Mouse (Mus musculus): Measurements from ENCODE around the gene 2610002M06Rik. TPM values are rescaled to one million over a fixed set of nuclear protein-coding genes. Genes with fewer than 3 reads are reported as not detected.

2610002M06Rik gene
- 1 to 10 TPM; 4.7 to 4.9 TPM for total RNA-seq (2021)
- long read RNA-seq, experiment 1, full-length matches to known transcripts = 4 of 5 reads
- long read RNA-seq, experiment 1, partial matches to known transcripts = 0 of 5 reads
- long read RNA-seq, experiment 1, other reads (novel, unspliced or antisense) = 1 of 5 reads
- long read RNA-seq, experiment 2, partial matches to known transcripts = 0 of 1 reads
- long read RNA-seq, experiment 2, other reads (novel, unspliced or antisense) = 1 of 1 reads

DNA sequence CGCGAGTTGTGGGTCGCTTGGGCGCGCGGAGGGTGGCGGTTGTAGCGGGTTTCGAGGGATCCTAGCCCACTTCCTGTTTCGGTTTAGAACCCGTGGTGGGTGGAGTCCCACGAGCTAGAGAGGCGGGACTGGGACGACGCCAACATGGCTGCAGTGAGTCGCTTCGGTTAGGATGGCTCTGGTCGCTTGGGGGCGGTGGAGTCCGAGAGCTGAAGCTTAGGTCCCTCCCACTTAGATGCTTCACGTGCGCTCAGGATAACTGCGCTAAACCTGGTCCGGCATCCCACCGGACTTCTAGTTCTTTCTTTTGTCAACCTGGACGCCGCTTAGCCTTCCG is at the start of gene 2610002M06Rik:
2610002M06Rik (minus strand) TSS at position 117 of the 337 bp plus-strand sequence.
- peak; percentile 88 for DNase-seq

DNA sequence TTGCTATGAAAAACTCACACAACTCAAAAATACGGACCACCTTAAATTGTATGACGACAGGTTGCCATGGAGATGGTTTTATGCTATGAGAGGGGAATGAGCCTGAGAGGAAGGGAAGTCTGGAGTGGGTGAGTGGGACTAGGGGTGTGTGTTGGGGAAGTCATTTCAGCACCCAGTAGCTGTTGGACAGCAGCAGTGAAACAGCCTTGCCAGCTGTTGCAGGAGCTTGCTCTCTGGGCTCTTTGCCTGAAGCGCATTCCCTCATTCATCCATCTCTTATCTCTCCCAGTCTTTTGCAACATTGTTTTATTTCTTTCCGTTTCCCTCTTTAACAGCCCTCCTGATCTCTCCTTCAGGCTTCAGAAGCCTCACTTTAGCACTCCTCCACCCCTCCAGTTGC is 42.0 kb upstream of the 2610002M06Rik start:
- DNase-seq = no peak

DNA sequence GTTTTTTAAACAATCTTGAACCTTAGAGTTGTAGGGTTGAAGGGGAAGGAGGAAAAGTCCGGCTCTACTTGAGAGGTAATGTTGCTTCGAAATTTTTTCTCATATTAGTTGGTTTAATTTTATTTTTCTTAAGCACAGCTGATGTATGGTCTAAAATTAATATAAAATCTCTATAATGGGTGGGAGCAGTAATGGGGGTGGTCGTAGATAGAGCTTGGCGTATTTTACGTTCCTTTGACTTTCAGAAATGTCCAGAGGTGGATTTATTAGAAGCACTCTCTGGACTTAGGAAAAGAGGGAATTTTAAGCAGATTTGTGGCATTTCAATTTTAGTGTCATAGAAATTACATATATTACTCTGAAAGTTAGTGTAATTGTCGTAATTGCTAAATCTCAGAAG is 592 bp upstream of the 2610002M06Rik start:
- DNase-seq = no peak

DNA sequence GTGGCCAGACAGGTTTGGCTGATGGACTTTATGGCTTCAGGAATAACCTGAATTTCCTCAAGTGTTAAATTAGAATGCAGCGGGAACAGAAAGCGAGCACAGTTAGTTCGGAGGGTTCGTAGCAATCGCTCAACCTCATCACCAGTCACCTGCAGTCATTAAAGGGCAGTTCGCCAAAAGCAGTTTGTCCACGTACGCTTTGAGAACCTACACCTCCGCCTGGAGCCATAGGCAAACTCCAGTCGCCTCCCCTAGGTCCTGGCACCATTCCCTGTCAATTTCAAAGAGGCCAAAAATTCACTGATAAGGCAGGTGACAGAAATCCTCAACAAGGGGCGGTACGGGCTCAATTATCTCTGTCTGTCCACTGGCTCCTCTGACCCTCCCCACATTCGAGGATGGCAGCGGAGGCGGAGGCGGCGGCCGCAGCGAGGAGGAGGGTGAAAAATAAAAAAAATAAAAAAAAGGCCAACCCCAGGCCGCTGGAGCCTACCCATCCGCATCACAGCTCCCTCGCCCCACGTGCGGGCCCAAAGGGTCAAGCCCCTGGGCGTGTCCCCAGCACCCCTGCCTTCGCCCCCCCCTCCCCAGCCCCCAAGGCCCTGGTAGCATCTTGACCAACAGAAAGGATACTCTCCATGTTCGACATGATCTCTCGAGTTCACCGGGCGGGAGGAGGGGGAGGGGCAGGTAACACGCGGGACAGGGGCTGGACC is 474 bp downstream of the 2610002M06Rik start:
- DNase-seq = peak; percentile 2

DNA sequence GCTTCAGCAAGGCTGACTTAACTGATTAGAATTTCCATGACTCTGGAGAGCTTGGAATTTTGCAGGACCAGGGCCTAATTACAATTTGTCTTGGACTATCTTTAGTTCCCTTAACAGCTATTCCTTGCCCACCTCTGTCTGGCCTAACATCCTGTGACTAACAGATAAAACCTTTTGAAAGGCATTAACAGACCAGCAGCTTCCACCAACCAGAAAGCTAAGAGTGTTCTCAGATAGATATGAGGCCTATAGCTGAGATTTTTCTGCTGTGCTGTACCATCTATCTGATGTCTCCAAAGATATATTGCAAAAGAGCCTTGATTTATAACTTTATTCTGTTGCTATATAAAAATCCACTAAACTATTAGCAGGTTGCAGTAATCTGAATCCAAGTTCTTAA is 4.0 kb downstream of the 2610002M06Rik start:
- no peak for DNase-seq

DNA sequence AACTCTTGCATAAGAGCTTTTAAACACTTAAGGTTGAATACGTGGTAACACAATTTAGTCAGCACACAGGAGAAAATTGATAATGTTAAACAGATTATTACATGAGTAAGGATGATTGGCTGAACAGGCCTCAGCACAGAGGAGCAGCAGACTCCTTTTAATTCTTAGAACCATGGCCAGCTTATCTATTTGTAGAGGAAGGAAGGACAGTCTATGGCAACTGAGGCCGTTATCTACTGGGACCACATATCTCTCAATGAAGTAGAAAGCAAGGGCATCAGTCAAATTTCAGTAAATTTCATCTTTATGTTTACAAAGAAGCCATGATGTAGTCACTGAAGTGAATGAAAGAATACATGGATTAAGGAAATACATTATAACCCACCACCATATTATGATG is 19.2 kb downstream of the 2610002M06Rik start:
- no peak for DNase-seq

DNA sequence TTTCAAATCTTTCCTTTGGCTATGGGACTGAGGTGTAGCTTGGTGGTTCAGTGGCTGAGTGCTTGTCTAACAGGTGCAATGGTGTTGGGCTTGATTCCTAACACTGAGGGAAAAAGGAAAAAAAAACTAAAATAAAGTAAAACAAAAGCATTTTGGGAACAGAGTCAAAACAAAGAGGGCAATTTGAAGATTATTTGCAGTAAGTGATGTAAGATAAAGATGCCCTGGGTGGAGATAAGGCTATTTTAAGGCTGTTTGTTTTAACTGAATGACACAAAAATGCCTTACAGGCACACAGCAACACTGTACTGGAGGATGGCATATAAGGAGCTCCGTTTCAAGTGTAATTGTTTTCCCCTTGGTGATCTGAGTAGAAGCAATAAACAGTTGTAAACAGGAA is 20.3 kb downstream of the 2610002M06Rik start:
- no peak for DNase-seq

DNA sequence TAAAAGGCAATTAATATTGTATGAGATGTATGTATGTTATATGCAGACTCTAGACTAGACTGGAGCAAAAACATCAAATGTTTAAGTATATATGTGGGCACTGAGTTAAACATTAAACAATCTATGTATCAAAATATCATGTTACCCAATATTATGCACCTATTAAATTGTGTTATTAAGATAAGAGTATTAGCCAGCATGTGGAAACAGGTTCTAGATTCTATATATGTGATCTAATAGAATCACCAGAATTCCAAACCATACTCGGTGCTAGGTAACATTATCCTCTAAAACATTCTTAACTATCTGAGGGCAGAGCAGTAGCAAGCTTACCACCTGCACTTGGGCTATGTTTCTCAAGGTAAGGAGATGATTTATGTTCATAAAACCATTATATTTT is 23.8 kb downstream of the 2610002M06Rik start, which contains the start of gene Tent5d:
Tent5d (plus strand) TSS at position 301 of the 400 bp plus-strand sequence.
- no peak for DNase-seq

DNA sequence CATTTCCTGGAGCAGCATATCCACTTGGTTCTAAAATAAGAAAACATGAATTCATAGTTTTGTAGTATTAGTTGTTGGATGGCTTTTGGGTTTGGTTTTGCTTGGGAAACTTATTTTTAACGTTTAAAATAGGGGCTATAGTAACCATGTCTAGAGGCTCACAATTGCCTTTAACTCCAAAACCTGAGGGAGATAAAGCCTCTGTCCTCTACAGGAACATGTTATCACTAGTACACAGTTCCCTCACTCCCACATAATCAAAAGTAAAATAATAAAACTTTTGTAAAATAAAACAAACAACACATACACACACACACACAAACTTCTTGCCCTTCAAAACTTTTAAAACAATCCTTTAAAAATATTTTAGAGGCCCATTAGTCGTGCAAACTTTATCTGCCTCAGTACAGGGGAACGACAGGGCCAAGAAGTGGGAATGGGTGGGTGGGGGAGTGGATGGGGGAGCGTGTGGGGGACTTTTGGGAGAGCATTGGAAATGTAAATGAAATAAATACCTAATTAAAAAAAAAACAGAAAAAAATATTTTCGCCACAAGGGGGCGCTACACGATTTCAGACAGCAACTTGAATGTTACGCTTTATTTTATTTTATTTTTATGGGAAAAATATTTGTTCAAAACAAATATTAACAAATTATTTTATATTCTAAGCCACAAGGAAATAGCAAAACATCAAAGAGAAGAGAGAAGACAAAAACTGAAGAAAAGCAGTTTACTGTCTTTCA is 25.2 kb downstream of the 2610002M06Rik start:
- DNase-seq = no peak

DNA sequence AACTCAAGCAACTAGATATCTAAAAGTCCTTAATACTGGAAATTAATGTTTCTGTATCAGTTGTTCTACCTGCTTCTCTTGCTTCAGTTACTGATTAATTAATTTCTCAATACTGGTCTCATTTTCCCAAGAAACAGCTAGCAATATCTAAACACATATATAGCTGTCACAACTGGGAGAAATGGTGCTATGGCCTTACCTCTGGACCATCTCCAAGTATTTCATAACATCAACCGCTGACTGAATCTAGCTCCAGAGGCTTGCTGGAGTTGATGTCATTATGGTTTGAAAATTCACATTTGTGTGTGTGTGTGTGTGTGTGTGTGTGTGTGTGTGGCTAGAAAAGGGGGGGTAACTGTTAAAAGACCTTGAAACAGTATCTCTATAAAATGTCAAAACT is 26.0 kb downstream of the 2610002M06Rik start:
- DNase-seq = no peak

DNA sequence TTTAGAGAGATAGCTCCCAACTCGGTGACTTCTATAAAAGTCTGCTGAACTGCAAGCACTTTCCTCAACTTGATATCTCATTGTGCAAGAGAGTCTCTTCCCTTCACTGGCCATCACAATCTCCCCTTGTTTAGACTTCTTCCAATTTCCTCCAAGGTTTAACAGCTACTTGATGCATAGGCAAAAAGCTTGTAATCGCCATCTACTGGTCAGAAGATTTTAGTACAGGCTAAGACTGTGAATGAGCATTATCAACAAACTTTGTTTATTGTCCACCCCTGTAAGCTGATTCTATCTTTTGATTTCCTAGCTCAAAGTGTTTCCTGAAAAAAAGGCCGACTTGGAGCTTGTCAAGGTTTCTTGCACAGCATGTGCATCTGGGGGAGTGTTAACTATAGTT is 48.2 kb downstream of the 2610002M06Rik start:
- DNase-seq = no peak

Other genes with a start within 250 kb of the 2610002M06Rik start
- gene Tbx22, start 148.4 kb downstream of the 2610002M06Rik start, total RNA-seq (2021) = not detected
- gene Tent5d, start 23.7 kb downstream of the 2610002M06Rik start, total RNA-seq (2021) = not detected
- gene Gm732, start 132.1 kb upstream of the 2610002M06Rik start, total RNA-seq (2021) = not detected

Measured in gastrocnemius, postnatal 10 days (tissue).